ENCODE assay signal across 12 mouse cellular contexts in the genomic region with DNA sequence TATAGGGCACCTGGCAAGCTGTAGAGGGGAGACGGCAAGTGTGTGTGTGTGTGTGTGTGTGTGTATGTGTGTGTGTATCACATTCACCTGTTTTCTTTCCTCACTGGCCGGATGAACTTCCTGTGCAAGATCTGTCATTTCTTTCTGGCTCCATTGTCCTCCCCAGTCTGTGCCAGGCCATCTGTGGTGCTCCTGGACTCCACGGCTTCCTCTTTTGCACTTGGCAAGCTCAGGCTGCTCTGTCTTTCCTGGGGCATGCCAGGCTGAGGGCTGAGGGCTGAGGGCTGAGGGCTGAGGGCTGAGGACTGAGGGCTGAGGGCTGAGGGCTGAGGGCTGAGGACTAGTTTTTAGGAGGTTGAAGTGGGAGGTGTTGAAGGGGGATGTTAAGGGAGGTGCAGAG. TPM values are rescaled to one million over a fixed set of nuclear protein-coding genes. Genes with fewer than 3 reads are reported as not detected.
DNase-seq lines count a peak whose midpoint lies in the region; ATAC-seq and TF ChIP-seq lines count a peak whose summit lies in the region.
"Had no signal": no experiment of that assay in that cellular context is flagged by ENCODE, and none has a peak within 500 bp of the region (broad histone marks: within the 10 kb centered on the region; RNA-seq: fewer than 3 reads in every experiment).

No protein-coding gene starts in this region.

- H3K9me3 ChIP-seq in kidney, embryonic 15.5 days (replicated peaks): no peaks in the 10 kb centered on the region
- H3K9me3 ChIP-seq in MEL (replicated peaks; ENCODE audit: insufficient read depth, low read length): no peaks in the 10 kb centered on the region
- no peaks in the 10 kb centered on the region for H3K9me3 ChIP-seq in forebrain, embryonic 14.5 days (replicated peaks; ENCODE audit: control insufficient read depth, low read length)
- H3K9me3 ChIP-seq: liver, embryonic 15.5 days had no signal

- no peak overlapping the region for H3K4me3 ChIP-seq in kidney, embryonic 15.5 days (replicated peaks)
- no peak overlapping the region for H3K4me3 ChIP-seq in MEL (ENCODE audit: control insufficient read depth in 1 of 2, insufficient read depth in 1 of 2, low read depth in 2 of 2, low read length in 2 of 2)
- no peak overlapping the region for H3K4me3 ChIP-seq in forebrain, embryonic 14.5 days (ENCODE audit: low read depth, low read length)
- H3K4me3 ChIP-seq: liver, embryonic 15.5 days had no signal

- no peaks in the 10 kb centered on the region for H3K79me2 ChIP-seq in MEL (ENCODE audit: control insufficient read depth, insufficient read depth, low read length, poor library complexity)

- H3K4me1 ChIP-seq in kidney, embryonic 15.5 days: peaks cover 23% of the 10 kb centered on the region
- peaks cover 1 to 16% of the 10 kb centered on the region in 2 experiments; a peak in 2 of 4 replicates for H3K4me1 ChIP-seq in MEL (ENCODE audit: control insufficient read depth in 1 of 2, insufficient read depth in 2 of 2, low read length in 2 of 2)
- peaks cover 10% of the 10 kb centered on the region for H3K4me1 ChIP-seq in forebrain, embryonic 14.5 days (ENCODE audit: control insufficient read depth, insufficient read depth, low read length)
- H3K4me1 ChIP-seq: liver, embryonic 15.5 days had no signal

- no peaks in the 10 kb centered on the region for H3K36me3 ChIP-seq in kidney, embryonic 15.5 days
- peaks cover 0 to 6% of the 10 kb centered on the region in 2 experiments; a peak in 2 of 4 replicates for H3K36me3 ChIP-seq in MEL (ENCODE audit: control insufficient read depth in 1 of 2, insufficient read depth in 2 of 2, low read length in 2 of 2)
- no peaks in the 10 kb centered on the region for H3K36me3 ChIP-seq in forebrain, embryonic 14.5 days (ENCODE audit: control insufficient read depth, insufficient read depth, low read length)

- DNase-seq in kidney, adult 8-10 months: no peak
- DNase-seq in MEL (ENCODE audit: low read depth, low spot score): peak; percentile 43
- peak; percentile 87 to 90 for DNase-seq in cerebellum, postnatal 25 days
- no peak for DNase-seq in ovary, postnatal 36 days (ENCODE audit: low spot score)
- no peak for DNase-seq in forebrain, embryonic 14.5 days (ENCODE audit: low spot score)
- DNase-seq: embryo, embryonic 11 days; gastrocnemius, postnatal 10 days; thymus, postnatal 4 days had no signal

- no peak for ATAC-seq in kidney, embryonic 15.5 days (replicated peaks; ENCODE audit: low FRiP score)
- peak; percentile 25 for ATAC-seq in CD4-positive, CD25-positive, alpha-beta regulatory T cell, adult 4 months
- no peak for ATAC-seq in forebrain, embryonic 14.5 days
- ATAC-seq: intestine, embryonic 16.5 days had no signal

- no peak for TF ChIP-seq CTCF in MEL (IDR thresholded peaks at IDR 0.05 in 2 of 3, conservative IDR thresholded peaks at IDR 0.05 in 1 of 3; ENCODE audit: control insufficient read depth in 1 of 3, insufficient read depth in 1 of 3, low read depth in 2 of 3, low read length in 3 of 3, poor library complexity in 1 of 3, severe bottlenecking in 1 of 3)

- H3K9ac ChIP-seq in kidney, embryonic 15.5 days: no peak overlapping the region
- no peak overlapping the region for H3K9ac ChIP-seq in MEL (ENCODE audit: control insufficient read depth, low read depth, low read length, poor library complexity, severe bottlenecking)
- H3K9ac ChIP-seq in forebrain, embryonic 14.5 days (ENCODE audit: low read length): no peak overlapping the region
- H3K9ac ChIP-seq: liver, embryonic 15.5 days had no signal

- peak overlapping the region; percentile 58; the same call in 1 of the 2 replicates for H3K4me2 ChIP-seq in kidney, embryonic 15.5 days
- H3K4me2 ChIP-seq in forebrain, embryonic 14.5 days (ENCODE audit: low read length): no peak overlapping the region

- H3K27me3 ChIP-seq in kidney, embryonic 15.5 days: no peaks in the 10 kb centered on the region; the same call in 1 of the 2 replicates
- H3K27me3 ChIP-seq in MEL (ENCODE audit: control insufficient read depth in 1 of 2, insufficient read depth in 2 of 2, low read length in 2 of 2): peaks cover 0 to 2% of the 10 kb centered on the region in 2 experiments; a peak in 2 of 4 replicates
- no peaks in the 10 kb centered on the region for H3K27me3 ChIP-seq in forebrain, embryonic 14.5 days (replicated peaks; ENCODE audit: control insufficient read depth, insufficient read depth, low read length)
- H3K27me3 ChIP-seq: liver, embryonic 15.5 days had no signal

- TF ChIP-seq RAD21 in MEL (IDR thresholded peaks at IDR 0.05; ENCODE audit: low read depth, low read length): no peak

- no peak overlapping the region for H3K27ac ChIP-seq in kidney, embryonic 15.5 days
- no peak overlapping the region for H3K27ac ChIP-seq in MEL (ENCODE audit: control insufficient read depth, low read depth, low read length)
- no peak overlapping the region for H3K27ac ChIP-seq in forebrain, embryonic 14.5 days (ENCODE audit: low read depth, low read length)
- H3K27ac ChIP-seq: liver, embryonic 15.5 days had no signal

- TF ChIP-seq POLR2A in MEL (IDR thresholded peaks at IDR 0.05; ENCODE audit: control insufficient read depth in 1 of 2, insufficient read depth in 1 of 2, low read depth in 1 of 2, low read length in 2 of 2, poor library complexity in 1 of 2): no peak

- TF ChIP-seq EP300 in MEL (IDR thresholded peaks at IDR 0.05; ENCODE audit: low read depth in 1 of 2, low read length in 2 of 2): no peak

- WGBS in kidney, embryonic 15.5 days: 82% methylated on average over 3 of the region's 3 CpGs
- WGBS in forebrain, embryonic 14.5 days: 73% methylated on average over 3 of the region's 3 CpGs

TF ChIP-seq in MEL, 35 proteins besides CTCF, POLR2A, EP300 and RAD21:
- TF ChIP-seq ZKSCAN1 (IDR thresholded peaks at IDR 0.05; ENCODE audit: low read depth, low read length) (no peak), NELFE (IDR thresholded peaks at IDR 0.05; ENCODE audit: low read depth, low read length) (no peak), TBP (IDR thresholded peaks at IDR 0.05; ENCODE audit: low read depth, low read length) (no peak), CHD2 (IDR thresholded peaks at IDR 0.05; ENCODE audit: low read length) (no peak), MEF2A (IDR thresholded peaks at IDR 0.05; ENCODE audit: extremely low read depth, insufficient replicate concordance, low read depth, low read length, poor library complexity, severe bottlenecking) (no peak), HCFC1 (IDR thresholded peaks at IDR 0.05; ENCODE audit: low read depth, low read length) (no peak), MAFK (IDR thresholded peaks at IDR 0.05; ENCODE audit: borderline replicate concordance, low read depth, low read length) (no peak), RCOR1 (IDR thresholded peaks at IDR 0.05; ENCODE audit: low read depth, low read length) (no peak), ZNF384 (IDR thresholded peaks at IDR 0.05; ENCODE audit: low read depth, low read length) (no peak)

RNA-seq across cellular contexts. Expression of a gene that starts 47.6 kb away (rescaled TPM):
- polyA plus RNA-seq in kidney, embryonic 15.5 days (2015; fragmentation: Nextera tagmentation; extraction: Ambion mirVana): 2.2 and 2.6 TPM in 2 replicates
- polyA plus RNA-seq in CD4-positive, CD25-positive, alpha-beta regulatory T cell, adult 4 months (2017; shearing (Covaris generic)): 1 to 10 TPM; 1.2 to 1.6 TPM
- total RNA-seq in MEL (2012; rRNA removed): 0.03 and 0.04 TPM in 2 replicates
- under 1 TPM in 1 of 2 experiments, not detected in 1; 0.03 TPM for polyA plus RNA-seq in MEL (2012; ENCODE audit: insufficient read depth in 1 of 2, insufficient read length in 2 of 2, low read depth in 1 of 2, low replicate concordance in 2 of 2, missing spikeins in 1 of 2)
- 0.53 and 0.64 TPM in 2 replicates for polyA plus RNA-seq in forebrain, embryonic 14.5 days (2014; fragmentation: Nextera tagmentation; extraction: Ambion mirVana)

Comparison
In these comparisons a context has a peak if more than half of its experiments do, and no peak if none do; other contexts are left out.
1. DNase-seq: peak in MEL (single experiment) and cerebellum, postnatal 25 days (2 of 2); none in kidney, adult 8-10 months (0 of 2), ovary, postnatal 36 days (single experiment) and forebrain, embryonic 14.5 days (single experiment).